Mouse (Mus musculus): ENCODE results near the gene C1rl.
A peak's percentile ranks its signal among the peaks of the same experiment; 100 is the strongest.
"Not testable (repeated sequence)": the region's sequence is repeated elsewhere in the genome, so short reads cannot be mapped to it uniquely, and the experiment has no call there.

Gene C1rl

GRCm38 (mm10) chr6:124472801-124473200 is 20.1 kb upstream of the C1rl start:
- DNase-seq (ENCODE audit: low read depth, low spot score) = peak; percentile 85

- peak; percentile 92 for DNase-seq (ENCODE audit: low read depth, low spot score)
Measured at GRCm38 (mm10) chr6:124474621-124475020, 18.3 kb upstream of the C1rl start.

- DNase-seq (ENCODE audit: low read depth, low spot score) = peak; percentile 68
Measured at GRCm38 (mm10) chr6:124475335-124476075, 17.4 kb upstream of the C1rl start.

- DNase-seq (ENCODE audit: low read depth, low spot score) = peak; percentile 76
Measured at GRCm38 (mm10) chr6:124476216-124476615, 16.7 kb upstream of the C1rl start.

- peak; percentile 81 for DNase-seq (ENCODE audit: low read depth, low spot score)
Measured at GRCm38 (mm10) chr6:124476796-124477195, 16.1 kb upstream of the C1rl start.

GRCm38 (mm10) chr6:124477221-124477655 is 15.7 kb upstream of the C1rl start:
- DNase-seq (ENCODE audit: low read depth, low spot score) = peak; percentile 89

- peak; percentile 85 for DNase-seq (ENCODE audit: low read depth, low spot score)
Measured at GRCm38 (mm10) chr6:124477922-124478651, 14.8 kb upstream of the C1rl start.

GRCm38 (mm10) chr6:124478874-124479572 is 13.9 kb upstream of the C1rl start:
- DNase-seq (ENCODE audit: low read depth, low spot score) = no peak

- DNase-seq (ENCODE audit: low read depth, low spot score) = peak; percentile 89
Measured at GRCm38 (mm10) chr6:124479573-124479930, 13.4 kb upstream of the C1rl start.

GRCm38 (mm10) chr6:124480295-124480694 is 12.6 kb upstream of the C1rl start:
- DNase-seq (ENCODE audit: low read depth, low spot score) = peak; percentile 83

GRCm38 (mm10) chr6:124481571-124481970 is 11.3 kb upstream of the C1rl start:
- DNase-seq (ENCODE audit: low read depth, low spot score) = peak; percentile 73

- not testable (repeated sequence) for DNase-seq (ENCODE audit: low read depth, low spot score)
Measured at GRCm38 (mm10) chr6:124483831-124484230, 9.1 kb upstream of the C1rl start.

GRCm38 (mm10) chr6:124484851-124485250 is 8.1 kb upstream of the C1rl start:
- DNase-seq (ENCODE audit: low read depth, low spot score) = no peak

- no peak for DNase-seq (ENCODE audit: low read depth, low spot score)
Measured at GRCm38 (mm10) chr6:124485414-124486144, 7.3 kb upstream of the C1rl start.

GRCm38 (mm10) chr6:124487509-124487908 is 5.4 kb upstream of the C1rl start:
- no peak for DNase-seq (ENCODE audit: low read depth, low spot score)

- DNase-seq (ENCODE audit: low read depth, low spot score) = no peak
Measured at GRCm38 (mm10) chr6:124488952-124489351, 4.0 kb upstream of the C1rl start.

GRCm38 (mm10) chr6:124491427-124491826 is 1.5 kb upstream of the C1rl start:
- peak; percentile 23 for DNase-seq (ENCODE audit: low read depth, low spot score)

- DNase-seq (ENCODE audit: low read depth, low spot score) = no peak
Measured at GRCm38 (mm10) chr6:124493886-124494285, 973 bp downstream of the C1rl start.

- DNase-seq (ENCODE audit: low read depth, low spot score) = no peak
Measured at GRCm38 (mm10) chr6:124496054-124496453, 3.1 kb downstream of the C1rl start.

GRCm38 (mm10) chr6:124499914-124500566 is 7.1 kb downstream of the C1rl start:
- no peak for DNase-seq (ENCODE audit: low read depth, low spot score)

- DNase-seq (ENCODE audit: low read depth, low spot score) = no peak
Measured at GRCm38 (mm10) chr6:124501473-124501872, 8.6 kb downstream of the C1rl start.

All from A20 (cell line).